Mouse (Mus musculus) 3134 (cell line): ENCODE measurements around the gene Trak1.

Experiments used
- DNase-seq: peaks from one replicate; pipeline ENCODE4 v3.0.0-alpha.2; 2011; ENCODE audit warnings: low spot score; ENCODE audit not compliant: insufficient read length; ENCODE audit errors: extremely low read depth

Trak1 gene

GRCm38 (mm10) chr9:121460527-121460926 is 163.2 kb downstream of the Trak1 start:
- no peak for DNase-seq

GRCm38 (mm10) chr9:121467460-121467859 is 170.2 kb downstream of the Trak1 start:
- no peak for DNase-seq

DNA sequence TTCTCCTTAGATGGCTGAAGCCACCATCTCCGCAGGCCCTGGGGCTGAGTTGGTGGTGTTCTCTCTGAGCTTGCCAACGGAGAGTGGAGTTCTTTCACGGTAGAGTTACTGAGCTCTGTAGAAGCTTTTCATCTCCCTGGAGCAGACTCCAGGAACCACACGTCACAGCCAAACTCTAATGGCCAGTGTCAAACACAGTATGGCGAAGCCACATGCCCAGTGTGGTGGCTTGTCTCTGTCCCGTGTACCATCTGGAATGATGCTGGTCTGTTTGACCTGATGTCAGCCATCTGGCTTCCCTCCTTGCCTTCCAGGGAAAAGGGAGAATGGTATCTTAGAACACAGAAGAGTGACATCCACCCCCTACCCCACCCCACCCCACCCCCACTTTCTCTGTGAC is 172.4 kb downstream of the Trak1 start:
- DNase-seq: no peak

GRCm38 (mm10) chr9:121474771-121475170 is 177.5 kb downstream of the Trak1 start:
- no peak for DNase-seq

DNA sequence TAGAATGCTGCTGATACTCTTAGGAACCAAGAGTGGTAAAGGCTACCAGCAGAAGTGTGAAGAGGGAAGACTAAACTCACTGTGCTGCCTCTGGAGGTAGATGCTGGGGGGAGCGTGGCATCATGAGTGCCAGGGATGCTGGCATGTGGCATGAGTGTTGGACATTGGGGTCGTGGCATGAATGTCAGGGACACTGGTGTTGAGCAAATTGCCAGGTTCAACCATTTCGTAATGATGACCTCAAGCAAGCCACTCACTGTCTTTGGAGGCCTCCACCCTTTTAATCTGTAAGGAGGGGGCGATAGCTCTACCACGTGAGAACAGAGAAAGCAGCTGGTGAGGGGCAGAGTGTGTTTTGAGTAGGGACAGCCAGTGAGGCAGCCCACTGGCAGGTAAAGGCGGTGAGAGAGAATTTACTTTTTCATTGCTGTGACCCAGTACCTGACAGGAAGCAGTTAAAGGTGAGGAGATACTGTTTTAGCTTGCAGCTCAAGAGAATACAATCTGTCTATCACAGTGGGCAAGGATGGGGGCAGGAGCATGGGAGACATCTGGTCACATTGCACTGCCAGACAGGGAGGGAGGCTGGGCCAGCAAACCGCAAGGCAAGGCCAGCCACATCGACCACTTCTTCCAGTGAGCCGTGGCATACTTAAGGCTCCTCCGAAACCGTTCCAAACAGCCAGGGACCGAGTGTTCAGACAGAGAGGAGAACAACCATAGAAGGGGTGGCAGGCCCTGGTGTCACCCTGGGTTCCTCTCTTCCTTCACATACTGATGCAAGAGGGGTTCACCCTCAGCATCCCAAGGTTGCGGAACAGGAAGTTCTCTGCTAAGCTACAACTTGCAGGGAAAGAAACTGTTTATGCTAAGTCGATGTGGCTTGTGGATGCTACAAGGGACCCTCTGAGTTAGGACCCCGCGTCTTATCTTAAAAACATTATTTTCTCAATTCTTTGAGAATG is 178.5 kb downstream of the Trak1 start:
- DNase-seq: no peak

DNA sequence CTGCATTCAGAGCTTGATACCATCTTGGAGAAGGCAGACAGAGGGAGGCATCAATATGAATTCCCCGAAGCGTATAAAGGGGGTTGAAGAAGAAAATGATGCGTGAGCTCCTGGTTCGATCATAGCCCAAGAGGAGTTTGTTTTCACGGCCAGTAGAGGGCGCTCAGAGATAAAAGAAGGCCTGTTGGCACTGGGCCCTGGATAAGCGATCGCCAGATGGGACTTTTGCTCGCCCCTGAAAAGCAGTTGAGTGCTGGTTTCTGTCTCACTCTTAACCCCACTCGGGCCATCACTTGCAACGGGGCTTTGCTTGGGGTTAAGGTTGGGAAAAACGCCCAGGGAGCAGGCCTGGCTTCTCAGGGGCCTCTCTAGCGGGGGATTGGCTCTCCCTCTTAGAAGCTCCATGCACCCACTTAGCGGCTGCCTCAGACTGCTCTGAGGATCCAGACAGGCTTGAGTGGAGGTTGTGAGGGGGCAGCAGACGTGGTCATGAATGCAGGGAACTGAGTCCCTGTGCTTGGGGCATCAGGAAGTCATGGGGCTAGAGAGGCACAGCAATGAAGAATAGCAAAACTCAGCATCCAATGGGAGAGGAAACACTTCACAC is 180.1 kb downstream of the Trak1 start:
- peak; percentile 54 for DNase-seq

DNA sequence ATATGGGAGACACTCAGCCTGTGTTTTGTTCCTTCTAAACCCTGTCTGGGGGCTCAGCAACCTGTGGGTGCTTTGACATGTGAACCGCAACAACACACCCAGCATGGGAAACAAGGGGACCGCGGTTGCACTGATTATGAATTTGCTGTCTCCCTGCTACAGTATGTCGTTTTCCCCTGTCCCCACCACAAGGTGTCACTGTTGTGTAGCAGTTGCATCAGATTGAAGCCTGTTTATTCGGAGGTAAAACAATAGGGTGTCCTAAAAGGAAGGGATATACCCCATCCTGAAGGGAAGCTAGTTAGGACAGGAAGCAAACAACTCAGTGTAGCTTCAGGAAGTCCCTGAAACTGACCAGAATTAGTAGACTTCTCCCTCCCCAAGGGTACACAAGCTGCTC is 182.2 kb downstream of the Trak1 start:
- DNase-seq: peak; percentile 34

GRCm38 (mm10) chr9:121487216-121487615 is 189.9 kb downstream of the Trak1 start:
- DNase-seq: no peak

- DNase-seq: no peak
Observed at GRCm38 (mm10) chr9:121491592-121492240, 194.4 kb downstream of the Trak1 start.

DNA sequence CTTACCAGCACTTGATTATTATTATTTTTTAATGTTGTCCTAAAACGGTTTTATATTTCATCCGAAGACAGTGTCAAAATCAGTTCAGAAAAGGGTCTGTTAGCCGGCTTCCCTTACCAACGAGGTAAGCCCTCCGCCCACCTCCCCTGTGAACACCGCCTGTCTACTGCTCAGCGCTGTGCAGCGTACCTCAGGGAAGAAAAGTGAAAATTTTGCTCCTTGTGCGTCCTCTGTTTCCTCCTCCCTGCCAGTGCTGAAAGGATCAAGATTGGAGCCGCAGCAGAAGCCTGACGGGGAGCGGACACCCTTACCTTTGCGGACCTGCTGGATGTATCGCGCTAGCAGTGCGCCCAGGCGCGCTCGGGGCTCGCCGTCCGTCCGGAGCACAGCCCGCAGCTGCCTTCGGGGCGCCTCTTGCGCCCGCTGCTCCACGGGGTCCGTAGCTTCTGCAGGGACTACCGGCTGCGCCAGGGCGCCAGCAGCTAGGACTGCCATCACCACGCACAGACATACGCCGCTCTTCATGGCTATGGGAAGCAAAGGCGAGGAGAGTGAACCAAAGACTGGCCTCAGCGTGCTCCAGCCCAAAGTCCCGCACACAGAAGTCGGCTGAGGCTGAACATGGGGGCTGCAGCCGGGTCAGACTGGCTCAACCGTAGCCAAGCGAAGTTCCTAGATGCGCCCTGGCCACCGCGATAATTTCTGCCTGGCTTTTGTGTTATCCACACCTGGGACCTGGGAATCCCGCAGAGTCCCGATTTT is 196.9 kb downstream of the Trak1 start:
- DNase-seq: no peak

DNA sequence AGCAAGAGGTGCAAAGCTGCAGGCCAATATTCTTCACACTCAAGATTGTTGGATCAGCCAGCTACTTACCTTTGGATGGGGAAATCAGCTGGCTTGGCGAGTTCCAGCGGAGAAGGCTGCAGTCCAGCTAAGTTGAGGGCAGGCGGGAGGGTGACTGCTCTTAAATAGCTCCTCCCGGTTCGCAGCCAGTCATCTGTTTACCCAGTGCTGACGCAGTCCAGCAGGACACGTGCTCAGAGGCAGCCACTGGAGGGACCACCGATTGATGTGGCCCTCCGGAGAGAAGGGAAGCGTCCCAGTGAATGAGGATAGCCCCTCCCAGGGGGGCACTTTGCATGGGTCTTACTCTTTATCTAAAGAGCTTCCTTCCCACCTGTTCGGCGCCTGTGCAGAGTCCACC is 198.2 kb downstream of the Trak1 start, which contains the start of gene Cck:
Cck (minus strand) TSS at position 166 of the 400 bp plus-strand sequence.
- no peak for DNase-seq

GRCm38 (mm10) chr9:121496102-121496501 is 198.8 kb downstream of the Trak1 start:
- no peak for DNase-seq

GRCm38 (mm10) chr9:121505346-121505745 is 208.0 kb downstream of the Trak1 start:
- no peak for DNase-seq

GRCm38 (mm10) chr9:121506478-121507180 is 209.3 kb downstream of the Trak1 start:
- DNase-seq: no peak

DNA sequence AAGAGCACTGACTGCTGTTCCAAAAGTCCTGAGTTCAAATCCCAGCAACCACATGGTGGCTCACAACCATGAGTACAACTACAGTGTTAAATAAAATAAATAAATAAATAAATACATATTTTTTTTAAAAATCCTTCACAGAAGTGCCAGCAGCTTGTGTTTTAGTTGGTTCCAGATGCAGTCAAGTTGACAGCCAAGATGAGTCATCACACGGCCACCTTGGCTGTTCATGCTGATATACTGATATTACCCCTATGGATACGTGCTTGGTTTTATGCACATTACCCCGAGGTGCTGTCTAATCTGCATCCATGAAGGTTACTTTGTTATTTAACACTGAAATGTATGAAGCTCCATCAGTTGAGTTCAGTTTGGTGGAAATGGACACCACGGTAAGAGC is 214.6 kb downstream of the Trak1 start:
- no peak for DNase-seq

- no peak for DNase-seq
Observed at GRCm38 (mm10) chr9:121514462-121514861, 217.2 kb downstream of the Trak1 start.

GRCm38 (mm10) chr9:121520047-121520446 is 222.7 kb downstream of the Trak1 start:
- no peak for DNase-seq
